Mouse (Mus musculus) CH12.LX (cell line): ENCODE data around the gene Cd300ld3. TPM values are rescaled to one million over a fixed set of nuclear protein-coding genes. Genes with fewer than 3 reads are reported as not detected.

Experiments
- DNase-seq: peaks from one replicate; pipeline ENCODE4 v3.0.0-alpha.2; 2013; ENCODE audit errors: extremely low read depth
- H3K27ac ChIP-seq: 2 replicates; pipeline ENCODE4 v1.5.1; 2012; ENCODE audit warnings: low read depth, mild to moderate bottlenecking, control low read depth, moderate library complexity; ENCODE audit not compliant: insufficient read depth
- H3K27me3 ChIP-seq: replicated peaks from 2 replicates; pipeline ENCODE3; 2012; ENCODE audit warnings: inconsistent platforms
- H3K36me3 ChIP-seq, 2 experiments: replicated peaks in 1 of 2; 2 replicates each; pipeline versions ENCODE3 to v1.6.1; 2012; ENCODE audit warnings: inconsistent platforms in 1 of 2, low read length in 1 of 2, mild to moderate bottlenecking in 1 of 2, mixed read lengths in 1 of 2, moderate library complexity in 1 of 2; ENCODE audit not compliant: control insufficient read depth in 1 of 2, insufficient read depth in 1 of 2
- H3K4me1 ChIP-seq, 2 experiments: 2 replicates each; pipeline ENCODE4 v1.6.1; 2012; ENCODE audit warnings: inconsistent platforms in 1 of 2, moderate library complexity in 1 of 2; ENCODE audit not compliant: insufficient read depth in 2 of 2, control insufficient read depth in 1 of 2
- H3K4me2 ChIP-seq: 2 replicates; pipeline ENCODE4 v1.6.1; 2012; ENCODE audit warnings: low read depth, mild to moderate bottlenecking, control low read depth; ENCODE audit not compliant: poor library complexity, insufficient read depth, severe bottlenecking
- H3K4me3 ChIP-seq, 3 experiments: fragments of 150-350 bp in 1 of 3; sonication (generic) in 1 of 3; replicated peaks in 1 of 3; 2 replicates each; pipeline versions ENCODE3 to v1.5.1; 2011 to 2012; ENCODE audit warnings: low read depth in 2 of 3, low read length in 2 of 3, mild to moderate bottlenecking in 2 of 3, moderate library complexity in 2 of 3, control low read depth in 1 of 3, improper control_type of control experiment in 1 of 3, inconsistent platforms in 1 of 3, mixed read lengths in 1 of 3; ENCODE audit not compliant: poor library complexity in 1 of 3
- H3K79me2 ChIP-seq: replicated peaks from 2 replicates; pipeline ENCODE4 v1.6.1; 2012; ENCODE audit warnings: mild to moderate bottlenecking, moderate library complexity; ENCODE audit not compliant: control insufficient read depth, poor library complexity, insufficient read depth, severe bottlenecking; ENCODE audit errors: extremely low read depth
- H3K9ac ChIP-seq: 2 replicates; pipeline ENCODE4 v1.6.1; 2012; ENCODE audit warnings: low read depth, mild to moderate bottlenecking, control low read depth, moderate library complexity; ENCODE audit not compliant: insufficient read depth
- H3K9me3 ChIP-seq: replicated peaks from 2 replicates; pipeline ENCODE3; 2012; ENCODE audit warnings: low read length, inconsistent platforms, mixed read lengths
- CHD1 ChIP-seq: IDR thresholded peaks from 2 replicates; pipeline ENCODE4 v1.6.1; 2012; ENCODE audit warnings: low read depth, low read length, improper control_type of control experiment, inconsistent platforms
- CHD2 ChIP-seq: IDR thresholded peaks from 2 replicates; pipeline ENCODE4 v1.6.1; 2011; ENCODE audit warnings: low read length, improper control_type of control experiment
- CTCF ChIP-seq, 2 experiments: IDR thresholded peaks in 1 of 2; conservative IDR thresholded peaks in 1 of 2; 2 replicates each; pipeline ENCODE4 v1.5.1; 2011 to 2012; ENCODE audit warnings: low read depth in 2 of 2, low read length in 2 of 2, improper control_type of control experiment in 1 of 2, inconsistent platforms in 1 of 2, mild to moderate bottlenecking in 1 of 2, moderate library complexity in 1 of 2
- E2F4 ChIP-seq: IDR thresholded peaks from 2 replicates; pipeline ENCODE4 v1.6.1; 2011; ENCODE audit warnings: low read depth, low read length, improper control_type of control experiment; ENCODE audit not compliant: insufficient replicate concordance
- EP300 ChIP-seq: IDR thresholded peaks from 2 replicates; pipeline ENCODE4 v1.6.1; 2011; ENCODE audit warnings: low read length, improper control_type of control experiment
- HCFC1 ChIP-seq: IDR thresholded peaks from 2 replicates; pipeline ENCODE4 v1.6.1; 2012; ENCODE audit warnings: low read depth, mild to moderate bottlenecking, inconsistent platforms, low read length, improper control_type of control experiment
- IRF4 ChIP-seq: IDR thresholded peaks from 2 replicates; pipeline ENCODE4 v1.6.1; 2014; ENCODE audit warnings: low read depth, mild to moderate bottlenecking, inconsistent platforms, low read length, improper control_type of control experiment
- KAT2A ChIP-seq: IDR thresholded peaks from 2 replicates; pipeline ENCODE4 v1.6.1; 2012; ENCODE audit warnings: low read length, improper control_type of control experiment, inconsistent platforms; ENCODE audit not compliant: insufficient replicate concordance
- MAFK ChIP-seq: IDR thresholded peaks from 2 replicates; pipeline ENCODE4 v1.6.1; 2011; ENCODE audit warnings: low read length, improper control_type of control experiment; ENCODE audit not compliant: insufficient replicate concordance
- MAZ ChIP-seq: IDR thresholded peaks from 2 replicates; pipeline ENCODE4 v1.6.1; 2012; ENCODE audit warnings: low read depth, mild to moderate bottlenecking, inconsistent platforms, low read length, improper control_type of control experiment, moderate library complexity
- MXI1 ChIP-seq: IDR thresholded peaks from 2 replicates; pipeline ENCODE4 v1.6.1; 2011; ENCODE audit warnings: mild to moderate bottlenecking, low read depth, low read length, improper control_type of control experiment
- MYC ChIP-seq: IDR thresholded peaks from 2 replicates; pipeline ENCODE4 v1.6.1; 2011; ENCODE audit warnings: low read depth, mild to moderate bottlenecking, improper control_type of control experiment, low read length
- NELFE ChIP-seq: IDR thresholded peaks from 2 replicates; pipeline ENCODE4 v1.6.1; 2011; ENCODE audit warnings: low read depth, low read length, improper control_type of control experiment
- PAX5 ChIP-seq: IDR thresholded peaks from 2 replicates; pipeline ENCODE4 v1.6.1; 2012; ENCODE audit warnings: low read length, inconsistent platforms, mixed read lengths
- RAD21 ChIP-seq: IDR thresholded peaks from 2 replicates; pipeline ENCODE4 v1.6.1; 2011; ENCODE audit warnings: low read depth, mild to moderate bottlenecking, low read length, improper control_type of control experiment, moderate library complexity
- SIN3A ChIP-seq: IDR thresholded peaks from 2 replicates; pipeline ENCODE4 v1.6.1; 2012; ENCODE audit warnings: low read length, improper control_type of control experiment, inconsistent platforms
- SMC3 ChIP-seq: IDR thresholded peaks from 2 replicates; pipeline ENCODE4 v1.6.1; 2011; ENCODE audit warnings: low read depth, low read length, improper control_type of control experiment
- USF1 ChIP-seq: IDR thresholded peaks from 2 replicates; pipeline ENCODE4 v1.6.1; 2014; ENCODE audit warnings: low read depth, mild to moderate bottlenecking, inconsistent platforms, low read length, improper control_type of control experiment
- ZC3H11A ChIP-seq: IDR thresholded peaks from 2 replicates; pipeline ENCODE4 v1.6.1; 2012; ENCODE audit warnings: low read depth, mild to moderate bottlenecking, inconsistent platforms, low read length, improper control_type of control experiment
- ZMIZ1 ChIP-seq: IDR thresholded peaks from 2 replicates; pipeline ENCODE4 v1.6.1; 2012; ENCODE audit warnings: low read depth, mild to moderate bottlenecking, inconsistent platforms, low read length, improper control_type of control experiment
- dilution Hi-C: fragments of 300-500 bp; cut with MboI; formaldehyde crosslinking; loops from 2 replicates; pipeline ENCODE4 v1.14.3; 2020; ENCODE audit warnings: low sequenced_read_pairs; ENCODE audit not compliant: extremely low pct_unique_long_range_greater_than_20kb, extremely low pct_ligation_motif_present
- in situ Hi-C: fragments of 300-500 bp; cut with MboI; formaldehyde crosslinking; loops from 3 replicates; pipeline ENCODE4 v1.14.3; 2019; ENCODE audit warnings: low sequenced_read_pairs, low pct_ligation_motif_present, low pct_unique_long_range_greater_than_20kb, mixed read lengths
- polyA plus RNA-seq: library from polyadenylated mRNA; unstranded; fragments of >175 nt; gene quantifications from 2 replicates; pipeline ENCODE4 v1.2.1, GENCODE M21; 2012; ENCODE audit warnings: low read depth; ENCODE audit not compliant: insufficient read length
- total RNA-seq, 2 experiments: library from RNA; depleted of rRNA; stranded (reverse); fragments of 300-350 nt in 1 of 2; fragments of >200 nt in 1 of 2; gene quantifications; 2 replicates each; pipeline ENCODE4 v1.2.3; 2012 to 2014

The Cd300ld3 gene
- total and polyA plus RNA-seq, 3 experiments, result 0.37 to 0.42 TPM; not detected in 1

GRCm38 (mm10) chr11:115083376-115084139 lies 35.3 kb upstream of the Cd300ld3 start:
- peak overlapping the region; percentile 11; the same call in 1 of the 2 replicates for H3K4me2 ChIP-seq
- TF ChIP-seq RAD21 (peak; percentile 100), CTCF (conservative IDR thresholded peaks at IDR 0.05 in 1 of 2, IDR thresholded peaks at IDR 0.05 in 1 of 2; ENCODE audit: low read depth in 2 of 2, low read length in 2 of 2) (peak; percentile 99), SMC3 (peak; percentile 99), ZC3H11A (peak; percentile 98), CHD1 (no peak), PAX5 (no peak), IRF4 (peak; percentile 52; the same call in 1 of the 2 replicates), SIN3A (0 out of 2 replicates have a peak, but pooled peaks have one; percentile 33), NELFE (0 out of 2 replicates have a peak, but pooled peaks have one; percentile 7), MYC (0 out of 2 replicates have a peak, but pooled peaks have one; percentile 28)
- TF ChIP-seq, all 38 proteins: peak for 8
- Histone ChIP-seq H3K9ac (no peak overlapping the region), H3K4me1 (peaks cover 15 to 23% of the 10 kb centered on the region in 2 experiments), H3K79me2 (no peaks in the 10 kb centered on the region), H3K4me3 (no peak overlapping the region), H3K27ac (no peak overlapping the region), H3K36me3 (no peaks in the 10 kb centered on the region), H3K9me3 (no peaks in the 10 kb centered on the region), H3K27me3 (peaks cover 3% of the 10 kb centered on the region)
- dilution Hi-C loops (no loop called here), in situ Hi-C loops (loop anchor here (5.0 kb wide), 1 partner anchor 74 kb away; no protein-coding TSS in a partner anchor)
- DNase-seq, result peak; percentile 85

GRCm38 (mm10) chr11:115082196-115082595 lies 34.0 kb upstream of the Cd300ld3 start:
- Histone ChIP-seq H3K9ac (no peak overlapping the region), H3K27ac (no peak overlapping the region), H3K27me3 (peaks cover 5% of the 10 kb centered on the region), H3K79me2 (no peaks in the 10 kb centered on the region), H3K4me1 (peaks cover 12 to 18% of the 10 kb centered on the region in 2 experiments), H3K4me3 (no peak overlapping the region), H3K9me3 (no peaks in the 10 kb centered on the region), H3K36me3 (no peaks in the 10 kb centered on the region), H3K4me2 (no peak overlapping the region)
- DNase-seq, result no peak
- dilution Hi-C loops (no loop called here), in situ Hi-C loops (loop anchor here (5.0 kb wide), 1 partner anchor 75 kb away; no protein-coding TSS in a partner anchor)
- no peak for TF ChIP-seq CHD2
- TF ChIP-seq ZMIZ1, result no peak
- no peak for TF ChIP-seq NELFE
- TF ChIP-seq RAD21, result no peak
- TF ChIP-seq MAFK, result no peak
- TF ChIP-seq EP300, result no peak
- no peak for TF ChIP-seq USF1
- TF ChIP-seq HCFC1, result no peak
- no peak for TF ChIP-seq SIN3A
- TF ChIP-seq MXI1, result no peak
- no peak for TF ChIP-seq KAT2A
- TF ChIP-seq ZC3H11A, result no peak
- TF ChIP-seq MAZ, result no peak
- no peak for TF ChIP-seq SMC3
- TF ChIP-seq CHD1, result no peak
- no peak for TF ChIP-seq PAX5
- no peak for TF ChIP-seq E2F4
